ENCODE assay signal across 30 mouse cellular contexts in the genomic region with DNA sequence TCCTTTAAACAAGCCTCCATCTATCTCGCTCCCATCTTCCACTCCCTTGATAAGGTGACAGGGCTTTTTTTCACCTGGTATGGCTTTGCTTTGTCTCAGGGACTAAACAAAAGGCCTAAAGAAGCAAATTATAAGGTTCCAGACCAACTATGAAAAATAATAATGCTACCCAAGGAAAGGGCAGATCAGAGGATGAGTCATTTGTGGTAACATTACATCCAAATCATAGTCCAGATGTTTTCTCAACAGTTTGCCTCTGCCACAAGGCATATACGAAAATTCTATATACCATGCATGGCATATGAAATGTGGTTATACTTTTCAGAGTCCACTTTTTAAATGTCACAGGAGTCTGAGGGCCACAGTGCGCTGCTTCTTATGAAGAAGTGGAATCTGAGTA.
"Had no signal": no experiment of that assay in that cellular context is flagged by ENCODE, and none has a peak within 500 bp of the region (broad histone marks: within the 10 kb centered on the region; RNA-seq: fewer than 3 reads in every experiment).

No protein-coding gene starts in this region.

- H3K4me3 ChIP-seq: heart, embryonic 12.5 days; heart, embryonic 13.5 days; heart, embryonic 15.5 days; hindbrain, embryonic 10.5 days; hindbrain, embryonic 12.5 days; hindbrain, embryonic 13.5 days; hindbrain, embryonic 15.5 days; intestine, embryonic 15.5 days; kidney, embryonic 15.5 days; layer of hippocampus, adult 2 months; left cerebral cortex, adult 2 months had no signal

- H3K27me3 ChIP-seq: heart, embryonic 12.5 days; heart, embryonic 13.5 days; heart, embryonic 15.5 days; hindbrain, embryonic 12.5 days; hindbrain, embryonic 13.5 days; hindbrain, embryonic 15.5 days; intestine, embryonic 15.5 days; kidney, embryonic 15.5 days had no signal

- H3K9me3 ChIP-seq: heart, embryonic 12.5 days; heart, embryonic 13.5 days; heart, embryonic 15.5 days; hindbrain, embryonic 10.5 days; hindbrain, embryonic 12.5 days; hindbrain, embryonic 13.5 days; hindbrain, embryonic 15.5 days; intestine, embryonic 15.5 days; kidney, embryonic 15.5 days had no signal

- DNase-seq: heart, postnatal 10 days; heart, postnatal 14 days; heart, postnatal 36 days; heart, postnatal 4 days; kidney, adult 11 months; kidney, adult 18-20 months; kidney, adult 2 months; kidney, adult 8-10 months; kidney, adult 9 months; kidney, postnatal 10 days; kidney, postnatal 14 days; kidney, postnatal 25 days; kidney, postnatal 36 days; kidney, postnatal 4 days; layer of hippocampus, adult 9-11 months; layer of hippocampus, postnatal 36 days had no signal

- H3K36me3 ChIP-seq: heart, embryonic 12.5 days; heart, embryonic 13.5 days; heart, embryonic 15.5 days; hindbrain, embryonic 10.5 days; hindbrain, embryonic 12.5 days; hindbrain, embryonic 13.5 days; hindbrain, embryonic 15.5 days; intestine, embryonic 15.5 days; kidney, embryonic 15.5 days had no signal

- H3K4me1 ChIP-seq: heart, embryonic 12.5 days; heart, embryonic 13.5 days; heart, embryonic 15.5 days; hindbrain, embryonic 10.5 days; hindbrain, embryonic 12.5 days; hindbrain, embryonic 13.5 days; hindbrain, embryonic 15.5 days; intestine, embryonic 15.5 days; kidney, embryonic 15.5 days had no signal

- H3K27ac ChIP-seq: heart, embryonic 13.5 days; heart, embryonic 15.5 days; hindbrain, embryonic 10.5 days; hindbrain, embryonic 12.5 days; hindbrain, embryonic 13.5 days; hindbrain, embryonic 14.5 days; hindbrain, embryonic 15.5 days; hindbrain, postnatal 0 days; intestine, embryonic 15.5 days; kidney, embryonic 15.5 days; kidney, postnatal 0 days; layer of hippocampus, adult 2 months; left cerebral cortex, adult 2 months had no signal
